Mouse (Mus musculus): ENCODE data around the gene Coa6.
A peak's percentile ranks its signal among the peaks of the same experiment; 100 is the strongest.
"Not testable (repeated sequence)": the region's sequence is repeated elsewhere in the genome, so short reads cannot be mapped to it uniquely, and the experiment has no call there.

The Coa6 gene

DNA sequence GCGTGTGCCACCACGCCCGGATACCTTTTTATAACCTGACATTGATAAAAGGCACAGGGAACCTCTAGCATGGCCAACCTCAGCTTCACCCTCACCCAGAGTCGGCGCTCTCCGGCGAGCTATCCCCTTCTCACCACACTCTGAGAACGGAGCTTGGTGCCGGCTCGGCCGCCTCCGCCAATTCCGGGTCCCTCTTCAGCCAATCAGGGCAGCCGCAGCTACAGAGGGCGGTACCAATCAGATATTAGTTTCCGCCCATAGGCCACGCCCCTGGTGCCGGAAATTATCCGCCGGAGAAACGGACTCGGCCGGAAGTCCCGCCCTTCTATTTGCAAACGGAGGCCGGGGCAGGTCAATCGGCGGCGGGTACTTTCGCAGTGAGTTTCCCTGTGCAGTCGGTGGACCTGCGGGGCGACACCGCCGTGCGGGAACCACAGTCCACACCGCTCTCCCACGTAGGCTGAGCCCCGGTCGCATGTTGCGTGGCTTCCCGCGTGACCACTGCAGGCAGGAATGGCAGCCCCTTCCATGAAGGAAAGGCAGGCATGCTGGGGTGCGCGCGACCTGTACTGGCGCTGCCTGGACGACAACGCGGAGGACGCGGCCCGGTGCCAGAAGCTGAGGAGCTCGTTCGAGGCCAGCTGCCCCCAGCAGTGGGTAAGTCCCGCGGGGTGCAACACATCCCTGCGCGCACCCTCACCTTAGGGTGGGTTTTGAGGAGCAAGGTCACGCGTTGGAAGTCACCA is at the start of gene Coa6:
Gene Coa6 (plus strand): TSS at position 342 of the 746 bp plus-strand sequence.
- DNase-seq (ENCODE audit: low read depth, low spot score) = peak; percentile 90

DNA sequence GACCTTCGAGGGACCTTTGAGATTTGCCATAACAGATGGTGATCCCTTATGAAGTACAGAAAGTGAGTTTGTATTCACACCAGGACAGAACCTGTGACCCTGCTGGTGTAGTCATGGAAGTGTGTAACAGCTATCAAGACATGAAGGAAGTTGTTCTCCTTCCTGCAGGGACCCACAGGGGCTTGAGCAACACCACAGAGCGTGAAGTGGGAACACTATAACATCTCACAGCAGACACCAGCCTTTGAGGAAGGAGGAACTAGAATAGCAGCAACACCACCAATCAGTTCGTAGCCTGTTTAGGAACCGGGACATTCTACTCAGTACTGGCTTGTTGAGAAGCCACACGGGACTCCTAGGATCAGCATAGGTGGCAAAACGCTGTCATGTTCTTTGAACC is 42.7 kb upstream of the Coa6 start:
- DNase-seq (ENCODE audit: low read depth, low spot score) = no peak

DNA sequence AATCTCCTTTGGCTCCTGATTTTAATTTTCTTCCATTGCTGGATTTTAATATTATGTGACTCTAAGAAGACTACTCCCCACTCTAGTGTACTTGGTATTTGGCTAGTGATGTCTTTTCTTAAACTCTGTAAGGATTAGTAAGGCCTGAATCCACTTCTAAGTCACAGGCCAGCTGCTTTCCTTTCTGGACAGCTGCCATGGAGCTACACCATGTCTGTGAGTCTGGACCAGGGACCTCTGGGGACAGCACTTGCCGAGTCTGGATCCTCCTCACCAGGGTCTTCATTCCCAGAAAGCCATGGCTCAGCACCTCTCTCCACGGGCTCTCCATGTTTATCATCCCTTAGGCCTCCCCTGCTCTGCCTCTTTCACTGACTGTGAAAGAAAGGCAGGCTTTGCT is 42.2 kb upstream of the Coa6 start:
- no peak for DNase-seq (ENCODE audit: low read depth, low spot score)

DNA sequence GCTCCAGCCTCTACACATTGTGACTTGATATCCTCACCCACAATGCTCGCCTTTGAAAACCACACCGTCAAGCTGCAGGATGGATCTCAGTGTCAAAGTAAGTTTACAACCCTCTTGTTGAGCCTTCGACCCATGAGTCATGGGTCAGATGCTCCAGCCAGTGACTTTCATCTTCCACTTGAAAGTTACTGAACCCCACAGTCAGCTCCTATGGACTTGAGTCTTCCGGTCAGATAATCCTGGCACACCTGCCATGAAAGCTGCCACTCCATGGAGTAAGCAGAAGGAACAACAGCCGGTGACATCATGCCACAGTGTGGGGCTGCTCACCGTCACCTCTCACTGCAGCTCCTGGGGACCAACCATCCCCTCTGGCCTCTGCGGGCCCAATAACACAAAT is 41.0 kb upstream of the Coa6 start:
- no peak for DNase-seq (ENCODE audit: low read depth, low spot score)

DNA sequence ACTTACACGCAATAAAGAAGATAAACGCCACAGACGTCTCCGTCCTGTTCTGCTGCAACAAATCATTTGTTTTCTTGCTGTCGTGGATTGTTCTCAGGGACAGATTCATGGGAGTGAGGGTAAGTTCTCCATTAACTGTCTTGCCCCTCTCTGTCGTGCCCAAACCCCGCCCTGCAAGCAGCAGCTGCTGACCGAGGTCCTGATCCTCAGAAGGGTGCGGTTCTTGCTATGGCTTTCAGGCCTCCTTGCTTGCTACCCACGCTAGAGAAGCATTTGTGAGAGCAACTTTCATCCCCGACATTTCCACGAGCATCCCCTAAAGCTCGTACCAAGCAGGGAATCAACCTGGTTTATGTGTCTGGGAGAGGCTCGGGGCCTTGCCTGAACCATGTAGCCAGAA is 40.1 kb upstream of the Coa6 start:
- no peak for DNase-seq (ENCODE audit: low read depth, low spot score)

DNA sequence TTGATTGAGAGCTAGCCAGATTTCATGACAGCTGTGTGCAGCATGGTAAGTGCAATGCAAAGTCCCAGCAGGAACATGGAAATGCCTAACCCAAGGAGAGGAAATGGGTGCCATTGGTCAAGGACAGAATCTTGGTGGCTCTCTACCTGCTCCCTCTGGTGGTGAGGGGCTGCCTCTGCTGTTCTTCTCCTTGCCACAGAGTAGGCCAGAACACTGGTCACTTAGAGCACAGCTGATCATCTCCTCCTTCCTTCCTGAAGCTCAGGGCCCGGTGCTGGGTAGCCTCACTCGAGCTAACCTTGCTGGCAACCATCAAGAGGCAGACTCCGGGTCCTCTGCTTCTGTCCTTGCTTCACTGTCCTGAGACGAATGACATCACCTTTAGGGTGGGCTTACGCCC is 39.6 kb upstream of the Coa6 start:
- DNase-seq (ENCODE audit: low read depth, low spot score) = no peak

DNA sequence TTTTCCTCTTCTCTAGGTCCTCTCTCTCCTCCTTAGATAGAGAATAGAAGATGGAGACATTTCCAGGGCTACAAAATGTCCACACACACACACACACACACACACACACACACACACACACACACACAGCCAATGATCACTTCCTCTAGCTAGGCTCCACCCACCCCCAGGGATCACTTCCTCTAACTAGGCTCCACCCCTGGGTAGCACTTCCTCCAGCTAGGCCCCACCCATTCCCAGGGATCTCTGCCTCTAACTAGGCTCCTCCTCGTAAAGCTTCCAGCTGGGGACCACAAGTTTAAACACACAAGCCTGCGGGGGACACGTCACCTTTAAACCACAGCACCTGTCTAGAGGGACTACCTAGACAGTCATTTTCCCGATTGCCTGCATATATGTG is 34.7 kb upstream of the Coa6 start:
- no peak for DNase-seq (ENCODE audit: low read depth, low spot score)

DNA sequence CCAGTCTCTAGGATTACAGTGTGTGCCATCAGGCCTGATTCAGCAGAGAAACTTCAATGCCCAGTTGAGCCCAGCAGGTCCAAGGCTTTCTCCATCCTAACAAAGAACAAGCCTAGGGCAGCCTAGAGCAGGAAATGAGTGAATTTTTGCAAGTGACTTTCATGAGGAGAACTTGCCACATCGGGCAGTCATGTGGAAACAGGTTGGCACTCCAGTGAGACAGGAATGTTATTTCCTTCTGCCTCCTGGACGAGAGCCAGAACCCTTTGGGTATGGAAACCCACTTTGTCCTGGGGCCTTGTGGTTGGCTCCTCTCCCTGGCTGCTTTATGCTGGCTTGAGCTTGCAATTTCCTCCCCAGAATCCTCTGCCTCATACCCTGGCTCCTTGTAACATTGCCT is 30.8 kb upstream of the Coa6 start:
- DNase-seq (ENCODE audit: low read depth, low spot score) = no peak

DNA sequence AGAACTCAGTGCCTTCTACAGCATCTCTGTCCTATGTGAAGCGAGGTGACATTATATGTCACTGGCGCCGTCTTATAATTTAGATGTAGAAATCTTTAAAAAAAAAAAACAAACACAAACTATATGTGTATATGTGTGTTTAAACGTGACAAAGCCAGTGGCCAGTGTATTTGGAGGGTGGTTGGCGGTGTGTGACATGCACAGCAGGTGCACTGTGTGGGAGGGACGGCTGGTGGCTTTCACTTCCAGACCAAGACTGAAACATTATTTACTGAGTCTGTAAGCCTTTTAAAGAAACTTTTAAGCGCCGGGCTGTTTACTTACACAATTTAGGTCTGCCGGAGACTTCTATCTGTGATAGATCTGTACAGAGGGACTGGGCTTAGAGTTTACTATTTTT is 26.9 kb upstream of the Coa6 start:
- no peak for DNase-seq (ENCODE audit: low read depth, low spot score)

DNA sequence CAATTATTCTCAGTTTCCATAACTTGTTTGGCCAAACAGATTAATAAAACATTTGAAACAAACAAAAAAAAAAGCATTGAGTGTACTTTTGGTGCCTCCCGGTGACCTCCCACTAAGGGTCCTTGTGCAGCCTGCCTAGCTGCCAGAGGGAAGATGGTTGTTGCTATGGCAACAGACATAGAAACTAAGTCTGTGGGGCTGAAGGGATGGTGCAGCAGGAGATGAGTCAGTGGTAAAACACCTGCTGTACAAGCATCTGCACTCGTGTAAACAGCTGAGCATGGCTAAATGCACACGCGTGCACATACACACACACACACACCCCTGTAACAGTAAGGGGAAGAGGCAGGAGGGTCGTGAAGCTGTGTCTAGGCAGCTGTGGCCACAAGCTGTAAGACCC is 26.4 kb upstream of the Coa6 start:
- no peak for DNase-seq (ENCODE audit: low read depth, low spot score)

DNA sequence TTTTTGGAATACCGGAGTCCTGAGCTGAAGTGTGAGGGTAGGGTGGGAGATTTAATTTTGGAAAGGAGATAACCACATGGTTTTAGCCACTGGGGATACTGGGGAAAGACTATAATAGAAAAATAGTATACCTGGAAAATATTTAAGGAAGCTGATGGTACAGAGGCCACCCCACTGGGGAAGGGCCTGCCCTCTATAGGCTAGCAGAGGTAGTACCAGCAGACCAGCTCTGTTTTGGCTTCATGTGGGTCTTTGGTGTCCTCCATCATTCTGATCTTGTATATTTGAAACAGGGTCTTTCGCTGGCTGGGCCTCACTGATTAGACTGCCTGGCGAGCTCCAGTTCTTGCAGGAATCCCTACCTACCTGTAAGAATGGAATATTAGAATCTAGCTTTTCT is 24.0 kb upstream of the Coa6 start:
- DNase-seq (ENCODE audit: low read depth, low spot score) = no peak

DNA sequence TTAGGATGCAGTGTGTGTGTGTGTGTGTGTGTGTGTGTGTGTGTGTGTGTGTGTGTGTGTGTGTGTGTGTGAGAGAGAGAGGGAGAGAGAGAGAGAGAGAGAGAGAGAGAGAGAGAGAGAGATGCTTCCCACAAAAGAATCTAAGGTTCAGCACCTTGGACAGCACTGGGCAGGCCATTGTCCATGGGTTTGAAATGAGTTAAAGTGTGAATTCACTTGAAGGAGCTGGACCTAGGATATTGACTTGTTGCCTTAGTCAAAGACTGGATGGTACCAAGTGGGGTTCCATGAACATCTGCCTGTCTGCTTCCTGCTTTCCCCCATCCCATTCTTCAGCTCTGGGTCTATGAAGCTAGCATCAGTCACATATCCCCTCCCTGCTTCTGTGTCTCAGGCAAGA is 17.8 kb upstream of the Coa6 start:
- not testable (repeated sequence) for DNase-seq (ENCODE audit: low read depth, low spot score)

DNA sequence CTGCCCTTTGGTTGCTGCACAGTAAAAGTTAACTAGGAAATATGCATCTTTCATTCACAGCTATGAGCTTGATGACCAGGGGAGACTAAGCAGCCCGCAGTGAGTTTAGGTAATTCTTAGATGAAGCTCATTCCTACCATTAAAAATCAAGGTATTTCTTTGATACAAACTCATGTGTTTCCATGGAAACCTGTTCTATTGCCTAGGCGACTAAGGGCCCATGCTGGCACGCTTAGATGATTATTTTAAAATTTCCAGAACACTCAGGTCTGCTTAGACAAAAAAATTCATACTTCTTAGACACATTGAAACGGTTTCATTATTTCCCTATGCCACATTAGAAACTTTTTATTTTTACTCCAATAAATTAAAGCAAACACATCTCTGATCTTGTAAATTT is 17.3 kb upstream of the Coa6 start:
- no peak for DNase-seq (ENCODE audit: low read depth, low spot score)

DNA sequence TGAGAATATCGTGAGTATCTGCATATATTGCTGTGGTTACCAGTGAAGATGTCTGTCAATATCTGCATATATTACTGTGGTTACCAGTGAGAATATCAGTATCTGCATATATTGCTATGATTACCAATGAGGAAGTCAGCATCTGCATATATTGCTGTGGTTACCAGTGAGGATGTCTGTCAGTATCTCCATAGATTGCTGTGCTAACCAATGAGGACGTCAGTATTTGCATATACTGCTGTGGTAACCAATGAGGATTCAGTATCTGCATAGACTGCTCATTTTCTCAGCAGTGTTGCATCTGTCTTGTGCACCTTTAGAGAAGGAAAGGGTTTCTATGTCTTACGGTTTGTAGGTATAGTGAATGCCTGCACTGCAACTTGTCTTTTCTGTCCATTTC is 1.5 kb upstream of the Coa6 start:
- no peak for DNase-seq (ENCODE audit: low read depth, low spot score)

DNA sequence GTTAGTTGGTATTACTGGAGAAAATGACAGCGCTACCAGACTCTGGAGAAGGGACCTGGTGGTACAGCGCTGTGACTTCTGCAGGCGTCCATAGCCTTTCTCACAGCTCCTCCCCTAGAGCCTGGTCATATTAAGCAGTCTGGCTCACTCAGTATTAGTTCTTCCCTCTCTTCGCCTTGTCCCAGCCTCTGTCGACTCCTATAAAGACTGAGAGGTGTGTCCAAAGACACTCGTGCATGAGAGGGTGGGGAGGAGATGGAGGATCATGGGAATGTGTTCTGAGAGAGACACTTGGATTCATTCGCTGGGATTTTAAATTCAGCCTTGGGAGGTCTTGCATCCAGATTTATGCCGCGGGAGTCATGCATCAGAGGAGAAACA is 595 bp downstream of the Coa6 start:
- peak; percentile 18 for DNase-seq (ENCODE audit: low read depth, low spot score)

DNA sequence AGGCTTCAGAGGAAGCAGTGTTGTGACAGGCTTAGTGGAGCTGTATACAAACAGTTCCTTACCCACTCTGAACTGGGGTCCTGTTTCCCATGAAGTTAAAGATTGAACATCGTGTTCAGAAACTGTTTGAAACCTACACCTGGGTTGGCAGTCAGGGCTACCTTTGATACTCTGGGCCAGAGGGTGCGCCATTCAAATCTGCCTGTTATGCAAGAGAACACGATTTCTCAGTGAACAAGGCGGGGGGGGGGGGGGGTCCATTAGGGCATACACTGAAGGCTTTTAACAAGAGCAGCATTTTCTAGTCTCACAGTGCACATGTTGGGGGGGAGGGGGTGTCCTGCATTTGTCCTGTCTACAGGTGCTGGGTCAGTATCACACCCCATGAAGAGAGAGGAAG is 1.8 kb downstream of the Coa6 start:
- DNase-seq (ENCODE audit: low read depth, low spot score) = no peak

DNA sequence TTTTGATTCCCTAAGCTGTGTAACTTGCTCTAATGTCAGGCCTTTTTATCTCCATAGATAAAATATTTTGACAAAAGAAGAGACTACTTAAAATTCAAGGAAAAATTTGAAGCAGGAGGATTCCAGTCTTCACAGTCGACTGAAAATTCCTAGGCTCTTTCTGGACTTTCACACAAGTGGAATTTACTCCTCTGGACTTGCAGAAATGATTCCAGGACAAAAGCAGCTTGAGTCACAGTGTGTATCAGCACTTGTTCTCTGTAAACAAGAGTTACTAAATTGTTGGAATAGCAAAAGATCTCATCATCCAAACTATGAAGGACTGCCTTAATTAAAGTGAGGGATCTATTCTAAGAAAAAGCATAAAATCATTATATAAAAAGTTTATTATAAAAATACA is 2.6 kb downstream of the Coa6 start:
- no peak for DNase-seq (ENCODE audit: low read depth, low spot score)

DNA sequence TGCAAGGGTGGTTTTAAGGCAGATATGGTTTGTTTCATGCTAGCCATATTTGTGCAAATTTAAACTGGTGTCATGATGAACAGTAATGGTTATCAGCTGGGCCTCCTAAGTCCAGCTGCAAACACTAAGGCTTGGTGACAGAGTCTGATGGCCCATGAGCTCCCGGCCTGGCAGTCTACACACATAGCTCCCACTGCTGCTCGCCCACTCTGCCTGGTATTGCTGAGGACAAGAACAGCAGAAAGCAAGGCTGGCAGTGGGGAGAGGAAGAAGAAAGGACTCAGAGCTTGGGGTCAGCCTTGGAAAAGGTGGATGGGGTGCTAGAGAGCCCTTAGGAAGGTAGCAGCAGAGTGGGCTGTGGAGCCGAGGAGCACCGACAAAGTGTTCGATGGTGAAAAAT is 7.3 kb downstream of the Coa6 start:
- DNase-seq (ENCODE audit: low read depth, low spot score) = no peak

DNA sequence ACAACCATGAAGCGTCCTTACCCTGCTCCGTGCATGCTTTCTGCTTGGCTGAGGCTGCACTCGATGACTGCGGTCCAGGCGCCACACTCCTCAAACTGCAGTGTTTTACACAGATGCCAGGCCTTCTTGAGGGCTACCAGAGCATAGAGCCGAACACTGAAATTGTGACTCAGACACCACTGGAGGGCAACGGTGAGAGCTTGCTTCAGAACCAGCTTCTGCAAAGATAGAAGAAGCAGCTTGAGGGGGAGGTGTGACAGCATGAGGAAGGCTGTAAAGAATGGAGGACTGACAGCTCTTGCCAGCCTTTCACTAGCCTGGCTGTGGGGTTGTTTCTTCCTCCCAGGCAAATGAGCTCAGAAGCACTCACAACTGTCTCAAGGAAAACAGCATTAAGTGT is 11.5 kb downstream of the Coa6 start:
- no peak for DNase-seq (ENCODE audit: low read depth, low spot score)

DNA sequence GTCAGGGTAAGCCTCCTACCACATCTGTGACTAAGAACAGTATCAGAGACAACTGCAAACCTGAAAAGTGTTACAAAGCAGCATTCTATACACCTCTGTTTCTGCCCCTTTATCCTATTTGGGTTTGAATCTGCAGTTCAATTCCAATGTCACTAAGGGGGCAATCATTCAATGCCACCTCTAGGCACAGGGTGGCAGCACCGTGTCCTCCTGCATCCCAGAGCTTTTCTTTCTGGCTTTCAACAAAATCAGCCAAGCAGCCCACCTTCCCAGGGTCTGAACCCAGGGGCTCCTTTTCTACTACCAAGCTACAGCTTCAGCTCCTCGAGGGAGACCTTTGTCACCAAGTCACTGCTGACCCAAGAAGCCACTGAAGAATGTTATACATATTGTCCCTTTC is 16.6 kb downstream of the Coa6 start:
- DNase-seq (ENCODE audit: low read depth, low spot score) = no peak

DNA sequence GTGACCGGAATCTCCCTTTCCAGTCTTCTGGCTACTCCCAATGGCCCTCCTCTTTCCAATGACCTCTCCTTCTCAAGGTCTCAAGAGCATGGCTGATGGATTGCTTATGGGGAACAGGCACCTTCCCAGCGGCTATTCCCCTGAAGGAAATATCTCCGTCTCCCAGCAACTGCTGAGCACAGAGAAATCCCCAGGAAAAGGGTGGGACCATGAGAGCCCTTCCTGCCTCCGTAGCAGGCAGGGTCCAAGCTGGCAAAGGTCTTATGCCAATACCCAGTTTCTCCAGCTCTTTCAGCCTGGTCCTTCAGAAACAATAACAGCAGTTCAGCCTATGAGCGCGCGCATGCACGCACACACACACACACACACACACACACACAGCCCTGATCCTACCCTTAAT is 28.8 kb downstream of the Coa6 start:
- DNase-seq (ENCODE audit: low read depth, low spot score) = no peak

DNA sequence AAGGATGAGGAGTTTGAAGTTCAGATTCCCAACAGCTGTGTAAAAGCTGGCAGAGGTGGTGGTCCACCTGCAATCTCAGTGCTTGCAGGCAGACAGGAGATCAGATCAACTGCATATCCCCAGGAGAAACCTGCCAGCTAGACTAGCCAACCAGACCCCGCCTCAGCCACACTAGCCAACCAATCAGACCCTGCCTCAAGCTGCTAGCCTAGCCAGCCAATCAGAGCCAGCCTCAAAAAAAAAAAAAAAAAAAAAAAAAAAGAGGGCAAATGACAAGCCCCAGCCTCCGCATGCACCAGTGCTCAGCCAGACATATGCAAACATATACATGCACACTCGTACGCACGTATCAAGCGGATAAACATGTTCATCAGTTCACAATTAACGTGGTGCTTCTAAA is 33.1 kb downstream of the Coa6 start:
- DNase-seq (ENCODE audit: low read depth, low spot score) = no peak

DNA sequence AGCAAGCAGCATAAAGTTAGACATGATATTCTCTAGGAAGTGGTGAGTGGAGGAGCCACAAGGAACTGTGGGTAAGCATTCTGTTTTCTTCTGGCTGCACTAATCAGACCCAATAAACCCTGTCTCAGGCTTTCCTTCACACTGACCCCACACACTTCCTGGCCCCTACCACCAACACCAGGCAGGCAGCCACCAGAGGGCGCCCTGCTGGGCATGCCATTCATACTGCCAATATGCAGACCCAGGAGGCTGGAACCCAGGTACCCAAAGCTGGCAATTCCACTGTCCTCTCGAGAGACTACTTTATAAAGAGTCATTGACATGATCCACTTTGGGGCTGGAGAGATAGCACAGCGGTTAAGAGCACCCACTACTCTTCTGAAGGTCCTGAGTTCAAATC is 38.0 kb downstream of the Coa6 start:
- DNase-seq (ENCODE audit: low read depth, low spot score) = no peak

DNA sequence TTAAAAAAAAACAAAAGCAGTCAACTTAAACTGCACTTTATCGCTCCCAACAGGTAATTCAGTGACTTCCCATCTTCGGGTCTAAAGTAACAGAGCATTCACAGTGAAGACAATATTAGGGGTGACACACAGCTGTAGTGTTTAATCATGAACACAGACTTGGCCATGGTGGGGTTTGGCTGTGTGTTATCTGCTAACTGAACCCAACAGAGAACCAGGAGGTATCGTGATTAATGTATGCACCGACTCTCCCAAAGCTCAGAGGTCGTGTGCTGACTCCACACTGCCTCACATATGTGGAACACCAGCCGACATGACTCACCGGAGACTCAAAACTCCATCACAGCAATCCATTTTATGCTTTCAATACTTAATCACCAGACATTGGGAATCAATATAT is 39.4 kb downstream of the Coa6 start:
- DNase-seq (ENCODE audit: low read depth, low spot score) = no peak

Measured in brain, embryonic 18.5 days (tissue).